Mouse (Mus musculus) cerebellum, adult 18-20 months (tissue): Measurements from ENCODE around the gene Slf2.

ENCODE experiments used
- DNase-seq, 2 experiments: peaks; one replicate each; pipeline ENCODE4 v3.0.0; 2021

Gene Slf2

GRCm38 (mm10) chr19:44985159-44985988 is 54.4 kb downstream of the Slf2 start:
- DNase-seq, result no peak

- DNase-seq, result no peak
Observed at GRCm38 (mm10) chr19:44987004-44987403, 56.1 kb downstream of the Slf2 start.

- DNase-seq, result no peak
Observed at GRCm38 (mm10) chr19:44987851-44988250, 56.9 kb downstream of the Slf2 start.

- no peak for DNase-seq
Observed at GRCm38 (mm10) chr19:44988321-44988720, 57.4 kb downstream of the Slf2 start.

GRCm38 (mm10) chr19:44988831-44989566 is 58.0 kb downstream of the Slf2 start, which contains the start of gene Sema4g:
Gene Sema4g (plus strand): TSS chr19:44989101.
- peak; percentile 38 to 60 for DNase-seq

GRCm38 (mm10) chr19:44989567-44990495 is 58.9 kb downstream of the Slf2 start:
- peak; percentile 38 to 49 for DNase-seq

GRCm38 (mm10) chr19:44991031-44991430 is 60.1 kb downstream of the Slf2 start:
- no peak for DNase-seq

GRCm38 (mm10) chr19:44992246-44992645 is 61.3 kb downstream of the Slf2 start:
- DNase-seq, result no peak

GRCm38 (mm10) chr19:44992712-44993111 is 61.8 kb downstream of the Slf2 start:
- DNase-seq, result no peak

GRCm38 (mm10) chr19:44997786-44998185 is 66.8 kb downstream of the Slf2 start:
- peak in 1 of 2 experiments; percentile 28 for DNase-seq

- DNase-seq, result no peak
Observed at GRCm38 (mm10) chr19:44999647-45000046, 68.7 kb downstream of the Slf2 start.

- DNase-seq, result no peak
Observed at GRCm38 (mm10) chr19:45002301-45002700, 71.3 kb downstream of the Slf2 start.

- no peak for DNase-seq
Observed at GRCm38 (mm10) chr19:45003740-45004516, 73.0 kb downstream of the Slf2 start.

- DNase-seq, result peak in 1 of 2 experiments; percentile 33
Observed at GRCm38 (mm10) chr19:45005444-45005843, 74.5 kb downstream of the Slf2 start, which contains the start of gene Twnk. Gene Twnk (plus strand): TSS chr19:45005663.

- DNase-seq, result peak; percentile 96
Observed at GRCm38 (mm10) chr19:45005957-45006712, 75.2 kb downstream of the Slf2 start, which contains the start of gene Mrpl43. Gene Mrpl43 (minus strand): TSS chr19:45006442.

- DNase-seq, result peak in 1 of 2 experiments; percentile 28
Observed at GRCm38 (mm10) chr19:45007021-45007420, 76.1 kb downstream of the Slf2 start.

GRCm38 (mm10) chr19:45007425-45008191 is 76.7 kb downstream of the Slf2 start:
- DNase-seq, result peak in 1 of 2 experiments; percentile 24

- no peak for DNase-seq
Observed at GRCm38 (mm10) chr19:45010646-45011045, 79.7 kb downstream of the Slf2 start.

- no peak for DNase-seq
Observed at GRCm38 (mm10) chr19:45012219-45012618, 81.3 kb downstream of the Slf2 start.

- peak in 1 of 2 experiments; percentile 52 for DNase-seq
Observed at GRCm38 (mm10) chr19:45012636-45013035, 81.7 kb downstream of the Slf2 start.
